Mouse (Mus musculus): ENCODE measurements at regions not wholly inside any gene's neighbourhood (a gene's known extent, or its start where the extent isn't known, plus 50 kb on each side); places are given as distances from the start of the nearest gene placed in this dataset.
A peak's percentile ranks its signal among the peaks of the same experiment; 100 is the strongest.

GRCm38 (mm10) chr2:75563253-75563913, 95.7 kb upstream of the Hnrnpa3 start:
- no peak overlapping the region for H3K27ac ChIP-seq (replicated peaks; ENCODE audit: low read depth, low read length)
- H3K4me1 ChIP-seq (ENCODE audit: control insufficient read depth, insufficient read depth, insufficient read length, low read length): no peaks in the 10 kb centered on the region
- H3K4me3 ChIP-seq (ENCODE audit: insufficient read depth, low read depth, low read length): no peak overlapping the region

GRCm38 (mm10) chr2:75564809-75565208, 94.3 kb upstream of the Hnrnpa3 start:
- Histone ChIP-seq H3K4me3 (ENCODE audit: insufficient read depth, low read depth, low read length) (no peak overlapping the region), H3K4me1 (ENCODE audit: control insufficient read depth, insufficient read depth, insufficient read length, low read length) (no peaks in the 10 kb centered on the region), H3K27ac (replicated peaks; ENCODE audit: low read depth, low read length) (no peak overlapping the region)

- Histone ChIP-seq H3K4me1 (ENCODE audit: control insufficient read depth, insufficient read depth, insufficient read length, low read length) (no peaks in the 10 kb centered on the region), H3K27ac (replicated peaks; ENCODE audit: low read depth, low read length) (no peak overlapping the region), H3K4me3 (ENCODE audit: insufficient read depth, low read depth, low read length) (no peak overlapping the region)
These were observed 91.9 kb upstream of the Hnrnpa3 start for GRCm38 (mm10) chr2:75567131-75567530.

- Histone ChIP-seq H3K27ac (replicated peaks; ENCODE audit: low read depth, low read length) (no peak overlapping the region), H3K4me1 (ENCODE audit: control insufficient read depth, insufficient read depth, insufficient read length, low read length) (no peaks in the 10 kb centered on the region), H3K4me3 (ENCODE audit: insufficient read depth, low read depth, low read length) (no peak overlapping the region)
These were observed 89.3 kb upstream of the Hnrnpa3 start for GRCm38 (mm10) chr2:75569756-75570155.

- Histone ChIP-seq H3K4me1 (ENCODE audit: control insufficient read depth, insufficient read depth, insufficient read length, low read length) (no peaks in the 10 kb centered on the region), H3K27ac (replicated peaks; ENCODE audit: low read depth, low read length) (no peak overlapping the region), H3K4me3 (ENCODE audit: insufficient read depth, low read depth, low read length) (no peak overlapping the region)
These were observed 88.8 kb upstream of the Hnrnpa3 start for GRCm38 (mm10) chr2:75570246-75570645.

GRCm38 (mm10) chr2:75584975-75585374, 74.1 kb upstream of the Hnrnpa3 start:
- Histone ChIP-seq H3K4me3 (ENCODE audit: insufficient read depth, low read depth, low read length) (peak overlapping the region; percentile 45), H3K4me1 (ENCODE audit: control insufficient read depth, insufficient read depth, insufficient read length, low read length) (no peaks in the 10 kb centered on the region), H3K27ac (replicated peaks; ENCODE audit: low read depth, low read length) (peak overlapping the region; percentile 71)

- Histone ChIP-seq H3K4me3 (ENCODE audit: insufficient read depth, low read depth, low read length) (no peak overlapping the region), H3K4me1 (ENCODE audit: control insufficient read depth, insufficient read depth, insufficient read length, low read length) (no peaks in the 10 kb centered on the region), H3K27ac (replicated peaks; ENCODE audit: low read depth, low read length) (no peak overlapping the region)
These were observed 70.5 kb upstream of the Hnrnpa3 start for GRCm38 (mm10) chr2:75588572-75588971.

- H3K27ac ChIP-seq (replicated peaks; ENCODE audit: low read depth, low read length): no peak overlapping the region
- H3K4me3 ChIP-seq (ENCODE audit: insufficient read depth, low read depth, low read length): no peak overlapping the region
- H3K4me1 ChIP-seq (ENCODE audit: control insufficient read depth, insufficient read depth, insufficient read length, low read length): no peaks in the 10 kb centered on the region
These were observed 69.6 kb upstream of the Hnrnpa3 start for GRCm38 (mm10) chr2:75589452-75589851.

- H3K4me1 ChIP-seq (ENCODE audit: control insufficient read depth, insufficient read depth, insufficient read length, low read length): no peaks in the 10 kb centered on the region
- no peak overlapping the region for H3K27ac ChIP-seq (replicated peaks; ENCODE audit: low read depth, low read length)
- H3K4me3 ChIP-seq (ENCODE audit: insufficient read depth, low read depth, low read length): no peak overlapping the region
These were observed 68.9 kb upstream of the Hnrnpa3 start for GRCm38 (mm10) chr2:75590175-75590574.

- no peaks in the 10 kb centered on the region for H3K4me1 ChIP-seq (ENCODE audit: control insufficient read depth, insufficient read depth, insufficient read length, low read length)
- H3K27ac ChIP-seq (replicated peaks; ENCODE audit: low read depth, low read length): no peak overlapping the region
- no peak overlapping the region for H3K4me3 ChIP-seq (ENCODE audit: insufficient read depth, low read depth, low read length)
These were observed 58.5 kb upstream of the Hnrnpa3 start for GRCm38 (mm10) chr2:75600511-75600910.

GRCm38 (mm10) chr2:75603175-75603871, 55.7 kb upstream of the Hnrnpa3 start:
- peak overlapping the region; percentile 62 for H3K4me3 ChIP-seq (ENCODE audit: insufficient read depth, low read depth, low read length)
- H3K4me1 ChIP-seq (ENCODE audit: control insufficient read depth, insufficient read depth, insufficient read length, low read length): no peaks in the 10 kb centered on the region
- H3K27ac ChIP-seq (replicated peaks; ENCODE audit: low read depth, low read length): no peak overlapping the region

GRCm38 (mm10) chr2:75605634-75606033, 53.4 kb upstream of the Hnrnpa3 start:
- H3K4me3 ChIP-seq (ENCODE audit: insufficient read depth, low read depth, low read length): no peak overlapping the region
- no peak overlapping the region for H3K27ac ChIP-seq (replicated peaks; ENCODE audit: low read depth, low read length)
- H3K4me1 ChIP-seq (ENCODE audit: control insufficient read depth, insufficient read depth, insufficient read length, low read length): no peaks in the 10 kb centered on the region; the same call in 1 of the 2 replicates

- Histone ChIP-seq H3K4me3 (ENCODE audit: insufficient read depth, low read depth, low read length) (no peak overlapping the region), H3K4me1 (ENCODE audit: control insufficient read depth, insufficient read depth, insufficient read length, low read length) (no peaks in the 10 kb centered on the region; the same call in 1 of the 2 replicates), H3K27ac (replicated peaks; ENCODE audit: low read depth, low read length) (no peak overlapping the region)
These were observed 51.8 kb upstream of the Hnrnpa3 start for GRCm38 (mm10) chr2:75607010-75607915.

- Histone ChIP-seq H3K4me3 (ENCODE audit: insufficient read depth, low read depth, low read length) (no peak overlapping the region), H3K27ac (replicated peaks; ENCODE audit: low read depth, low read length) (no peak overlapping the region), H3K4me1 (ENCODE audit: control insufficient read depth, insufficient read depth, insufficient read length, low read length) (peaks cover 2% of the 10 kb centered on the region; the same call in 1 of the 2 replicates)
These were observed 51.1 kb upstream of the Hnrnpa3 start for GRCm38 (mm10) chr2:75607958-75608357.

GRCm38 (mm10) chr2:75608482-75608881, 50.6 kb upstream of the Hnrnpa3 start:
- H3K4me1 ChIP-seq (ENCODE audit: control insufficient read depth, insufficient read depth, insufficient read length, low read length): peaks cover 2% of the 10 kb centered on the region; the same call in 1 of the 2 replicates
- H3K4me3 ChIP-seq (ENCODE audit: insufficient read depth, low read depth, low read length): peak overlapping the region; percentile 5; the same call in 1 of the 2 replicates
- no peak overlapping the region for H3K27ac ChIP-seq (replicated peaks; ENCODE audit: low read depth, low read length)

Data from brown adipose tissue, adult 24 weeks (tissue).